Mouse (Mus musculus) liver, postnatal 0 days (tissue): ENCODE results near the gene Prr30.

Source experiments
- CTCF ChIP-seq: sonication (generic); IDR thresholded peaks from 2 replicates; pipeline ENCODE4 v1.5.1; 2016; ENCODE audit warnings: antibody characterized with exemption, low read depth
- EP300 ChIP-seq: IDR thresholded peaks from 2 replicates; pipeline ENCODE4 v1.6.1; 2016; ENCODE audit warnings: antibody characterized with exemption, low read depth, mild to moderate bottlenecking

DNA sequence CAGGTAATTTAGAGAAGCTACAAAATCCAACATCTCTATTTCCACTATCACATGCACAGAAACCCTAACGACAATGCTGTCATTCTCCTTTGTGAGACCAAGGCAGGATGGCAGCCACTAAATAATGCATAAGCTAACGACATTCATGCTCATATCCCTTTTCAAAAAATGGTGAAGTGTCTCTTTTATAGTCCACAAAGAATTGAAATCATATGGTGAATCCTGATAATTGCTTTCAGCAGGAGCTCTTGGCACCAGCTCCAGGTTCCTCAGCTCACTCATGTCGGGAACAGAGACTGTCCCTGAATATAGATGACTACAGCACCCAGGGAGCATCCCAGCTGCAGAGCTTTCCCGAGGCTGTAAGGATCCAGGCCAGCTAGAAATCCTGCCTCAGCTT lies 28.9 kb upstream of the Prr30 start:
- TF ChIP-seq CTCF: no peak
- TF ChIP-seq EP300: no peak
